Mouse (Mus musculus): ENCODE results near the gene Pisd. TPM values are rescaled to one million over a fixed set of nuclear protein-coding genes. Genes with fewer than 3 reads are reported as not detected.
A peak's percentile ranks its signal among the peaks of the same experiment; 100 is the strongest.

Pisd gene
- polyA plus RNA-seq, 1 experiment from 2014 or later, result 83.2 TPM

DNA sequence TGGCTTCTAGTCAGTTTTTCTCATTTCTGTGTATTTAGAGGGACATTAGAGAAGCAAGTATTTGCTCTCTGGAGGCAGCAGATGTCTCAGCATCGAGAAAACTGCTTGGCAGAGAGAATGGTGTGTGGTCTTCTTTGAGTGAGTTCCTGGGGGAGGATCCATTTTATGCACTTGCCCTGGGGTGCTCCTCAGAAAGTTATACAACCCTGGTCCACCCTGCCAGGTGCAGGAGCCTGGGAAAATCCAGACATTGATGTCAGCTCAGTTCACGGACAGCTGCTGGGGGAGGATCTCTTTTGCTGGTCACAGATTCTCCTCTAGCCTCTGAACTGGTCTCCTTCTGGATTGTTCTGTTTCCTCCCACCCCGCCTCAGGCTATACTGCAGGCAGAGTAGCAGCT is 64.1 kb downstream of the Pisd start:
- WGBS, result 79% methylated on average over 3 of the region's 3 CpGs
- ATAC-seq (ENCODE audit: low FRiP score), result no peak

GRCm38 (mm10) chr5:32720416-32720815 is 65.0 kb downstream of the Pisd start:
- Histone ChIP-seq H3K9ac (no peak overlapping the region), H3K36me3 (no peaks in the 10 kb centered on the region), H3K4me1 (no peaks in the 10 kb centered on the region), H3K27me3 (no peaks in the 10 kb centered on the region), H3K27ac (no peak overlapping the region), H3K4me3 (no peak overlapping the region), H3K9me3 (replicated peaks) (0 out of 2 replicates have a peak, but pooled peaks cover 2% of the 10 kb centered on the region), H3K4me2 (replicated peaks) (no peak overlapping the region)
- WGBS, result 79% methylated on average over 9 of the region's 9 CpGs
- no peak for ATAC-seq (ENCODE audit: low FRiP score)

More for the DNA sequence above, 64.1 kb downstream of the Pisd start:
- H3K4me2 ChIP-seq (replicated peaks), result no peak overlapping the region
- no peaks in the 10 kb centered on the region for H3K4me1 ChIP-seq
- H3K27me3 ChIP-seq, result no peaks in the 10 kb centered on the region
- no peaks in the 10 kb centered on the region for H3K36me3 ChIP-seq
- no peak overlapping the region for H3K4me3 ChIP-seq
- H3K9ac ChIP-seq, result no peak overlapping the region
- H3K27ac ChIP-seq, result no peak overlapping the region
- H3K9me3 ChIP-seq (replicated peaks), result 0 out of 2 replicates have a peak, but pooled peaks cover 3% of the 10 kb centered on the region

DNA sequence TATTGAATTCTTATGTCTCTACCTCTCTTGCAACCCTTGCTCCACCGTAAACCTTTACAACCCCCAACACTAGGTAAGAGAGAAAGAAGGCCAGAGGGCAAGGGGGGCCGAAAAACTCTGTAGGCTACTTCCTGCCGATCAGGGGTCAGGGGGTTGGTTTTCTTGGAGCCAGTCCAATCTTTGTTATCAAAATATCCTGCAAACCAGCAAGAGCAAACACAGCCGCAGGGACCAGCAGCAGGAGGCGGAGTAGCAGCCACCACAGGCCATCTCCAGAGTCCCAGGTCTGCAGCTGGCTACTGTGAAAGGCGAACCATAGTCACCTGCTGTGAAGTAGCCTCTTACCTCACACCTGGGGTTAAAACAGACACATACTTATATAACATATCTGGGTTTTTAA is 66.5 kb downstream of the Pisd start:
- WGBS, result 53% methylated on average over 6 of the region's 6 CpGs
- Histone ChIP-seq H3K4me3 (no peak overlapping the region), H3K27ac (no peak overlapping the region), H3K4me2 (replicated peaks) (no peak overlapping the region), H3K9ac (no peak overlapping the region), H3K27me3 (no peaks in the 10 kb centered on the region), H3K36me3 (no peaks in the 10 kb centered on the region), H3K4me1 (no peaks in the 10 kb centered on the region), H3K9me3 (replicated peaks) (no peaks in the 10 kb centered on the region)
- ATAC-seq (ENCODE audit: low FRiP score), result no peak

DNA sequence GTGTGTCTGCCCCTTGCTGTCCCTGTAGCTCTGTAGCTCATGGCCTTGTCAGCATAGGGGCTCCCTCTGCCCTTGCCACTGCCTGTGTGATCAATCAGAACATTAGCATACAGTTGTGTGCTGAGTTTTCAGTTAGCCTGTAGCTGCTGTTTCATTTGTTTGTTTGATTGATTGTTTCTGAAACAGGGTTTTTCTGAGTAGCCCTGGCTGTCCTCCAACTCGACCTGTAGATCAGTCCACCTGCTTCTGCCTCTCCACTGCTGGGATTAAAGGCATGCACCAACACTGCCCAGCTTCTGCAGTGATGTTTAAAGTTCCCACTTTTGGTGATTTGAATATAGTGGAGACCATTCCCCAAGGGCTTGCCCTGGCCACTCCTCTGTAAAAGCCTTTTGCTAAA is 67.7 kb downstream of the Pisd start:
- H3K27me3 ChIP-seq, result no peaks in the 10 kb centered on the region
- WGBS, result 40% methylated on average over 1 of the region's 1 CpGs
- H3K9me3 ChIP-seq (replicated peaks), result no peaks in the 10 kb centered on the region
- H3K27ac ChIP-seq, result no peak overlapping the region
- no peak for ATAC-seq (ENCODE audit: low FRiP score)
- no peak overlapping the region for H3K9ac ChIP-seq
- H3K4me3 ChIP-seq, result no peak overlapping the region
- peaks cover 6% of the 10 kb centered on the region for H3K4me1 ChIP-seq
- H3K36me3 ChIP-seq, result no peaks in the 10 kb centered on the region
- H3K4me2 ChIP-seq (replicated peaks), result no peak overlapping the region

DNA sequence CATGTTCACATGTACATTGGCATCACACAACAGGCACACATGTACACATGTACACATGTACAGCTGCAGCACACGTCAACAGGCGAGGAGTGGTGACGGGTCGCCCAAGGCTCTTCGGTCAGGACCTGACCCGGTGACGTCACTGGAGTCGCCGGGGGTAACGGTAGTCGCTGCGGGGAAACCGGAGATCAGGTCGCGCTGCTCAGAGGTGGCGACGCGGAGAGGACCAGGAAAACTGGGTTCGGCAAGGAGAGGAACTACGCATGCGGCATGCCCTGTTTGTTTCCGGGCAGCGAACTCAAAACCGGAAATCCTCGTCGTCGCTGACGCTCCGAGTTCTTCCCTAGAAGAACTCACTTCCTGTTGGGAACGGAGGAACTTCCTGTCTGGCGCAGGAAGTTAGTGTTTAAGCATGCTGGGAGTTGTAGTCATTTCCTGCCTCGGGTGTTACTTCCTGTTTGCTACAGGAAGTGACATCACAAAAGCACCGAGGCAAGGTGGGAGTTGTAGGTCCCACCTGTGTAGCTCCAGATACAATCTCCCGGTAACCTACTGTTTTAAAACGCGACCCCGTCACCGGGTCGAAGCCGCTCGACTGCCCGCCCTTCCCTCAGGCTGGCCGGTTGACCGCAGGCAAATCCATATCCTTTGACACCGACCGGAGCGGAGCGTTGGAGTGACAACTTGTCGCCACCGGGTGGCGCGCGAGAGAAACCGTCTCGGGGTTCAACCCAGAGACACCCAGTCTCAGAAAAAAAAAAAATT is 71.6 kb downstream of the Pisd start:
- no peaks in the 10 kb centered on the region for H3K27me3 ChIP-seq

GRCm38 (mm10) chr5:32713042-32713702 is 72.3 kb downstream of the Pisd start:
- Histone ChIP-seq H3K9ac (peak overlapping the region; percentile 67), H3K9me3 (replicated peaks) (no peaks in the 10 kb centered on the region), H3K4me3 (peak overlapping the region; percentile 68), H3K4me1 (peaks cover 8% of the 10 kb centered on the region), H3K27ac (peak overlapping the region; percentile 84), H3K36me3 (no peaks in the 10 kb centered on the region), H3K4me2 (replicated peaks) (peak overlapping the region; percentile 64), H3K27me3 (no peaks in the 10 kb centered on the region)
- no peak; the same call in 1 of the 2 replicates for ATAC-seq (ENCODE audit: low FRiP score)
- 20% methylated on average over 2 of the region's 2 CpGs for WGBS

More for the DNA sequence above, 71.6 kb downstream of the Pisd start:
- WGBS, result under 1% methylated on average over 55 of the region's 55 CpGs
- Histone ChIP-seq H3K27ac (peak overlapping the region; percentile 84), H3K4me2 (replicated peaks) (peak overlapping the region; percentile 64), H3K4me3 (peak overlapping the region; percentile 68), H3K36me3 (no peaks in the 10 kb centered on the region), H3K9ac (peak overlapping the region; percentile 67), H3K4me1 (peaks cover 8% of the 10 kb centered on the region), H3K9me3 (replicated peaks) (no peaks in the 10 kb centered on the region)
- peak; percentile 99 for ATAC-seq (ENCODE audit: low FRiP score)

DNA sequence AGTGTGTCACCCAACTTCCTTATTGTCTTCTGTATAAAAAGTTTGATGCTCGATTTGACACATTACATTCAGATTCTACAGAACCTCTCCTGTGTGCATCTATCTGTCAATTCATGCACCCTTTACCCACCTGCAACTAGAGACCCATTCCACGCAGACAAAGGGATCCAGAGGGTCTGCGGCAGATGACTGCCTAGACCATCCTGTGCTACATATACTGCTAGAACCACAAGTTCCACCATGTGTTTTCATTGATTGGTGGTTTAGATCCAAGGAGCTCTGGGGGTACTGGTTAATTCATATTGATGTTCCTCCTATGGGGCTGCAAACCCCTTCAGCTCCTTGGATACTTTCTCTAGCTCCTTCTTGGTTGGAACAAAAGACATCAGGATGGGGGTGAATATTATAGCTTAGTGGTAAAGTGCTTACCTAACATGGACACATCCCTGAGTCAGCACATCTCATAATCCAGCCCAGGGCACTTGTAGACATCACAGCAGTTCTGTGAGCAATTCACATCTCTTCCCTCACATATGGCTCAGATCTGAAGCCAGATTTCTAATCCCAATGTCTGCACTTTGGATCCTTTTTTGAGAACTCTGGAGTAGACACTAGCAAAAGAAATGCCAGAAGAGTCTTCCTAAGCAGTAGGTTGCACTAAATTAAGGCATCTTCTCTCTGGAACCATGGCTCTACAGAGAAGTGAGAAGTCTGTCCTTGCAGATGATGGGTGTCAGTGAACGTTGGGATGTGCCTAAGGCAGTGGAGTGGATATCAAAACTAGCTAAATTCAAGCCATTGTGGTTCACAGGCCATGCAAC is 73.0 kb downstream of the Pisd start:
- WGBS, result 74% methylated on average over 4 of the region's 4 CpGs
- H3K9me3 ChIP-seq (replicated peaks), result no peaks in the 10 kb centered on the region
- no peak for ATAC-seq (ENCODE audit: low FRiP score)
- H3K4me1 ChIP-seq, result peaks cover 8% of the 10 kb centered on the region
- 0 out of 2 replicates have a peak overlapping the region, but pooled peaks have one; percentile 64 for H3K4me2 ChIP-seq (replicated peaks)
- no peaks in the 10 kb centered on the region for H3K27me3 ChIP-seq
- no peak overlapping the region for H3K9ac ChIP-seq
- no peak overlapping the region for H3K27ac ChIP-seq
- no peaks in the 10 kb centered on the region for H3K36me3 ChIP-seq
- H3K4me3 ChIP-seq, result no peak overlapping the region

GRCm38 (mm10) chr5:32711485-32711884 is 74.0 kb downstream of the Pisd start:
- Histone ChIP-seq H3K27ac (no peak overlapping the region), H3K9ac (no peak overlapping the region), H3K4me2 (replicated peaks) (no peak overlapping the region), H3K4me3 (no peak overlapping the region), H3K9me3 (replicated peaks) (no peaks in the 10 kb centered on the region), H3K4me1 (peaks cover 8% of the 10 kb centered on the region), H3K36me3 (no peaks in the 10 kb centered on the region), H3K27me3 (no peaks in the 10 kb centered on the region)
- 82% methylated on average over 5 of the region's 5 CpGs for WGBS
- ATAC-seq (ENCODE audit: low FRiP score), result no peak

DNA sequence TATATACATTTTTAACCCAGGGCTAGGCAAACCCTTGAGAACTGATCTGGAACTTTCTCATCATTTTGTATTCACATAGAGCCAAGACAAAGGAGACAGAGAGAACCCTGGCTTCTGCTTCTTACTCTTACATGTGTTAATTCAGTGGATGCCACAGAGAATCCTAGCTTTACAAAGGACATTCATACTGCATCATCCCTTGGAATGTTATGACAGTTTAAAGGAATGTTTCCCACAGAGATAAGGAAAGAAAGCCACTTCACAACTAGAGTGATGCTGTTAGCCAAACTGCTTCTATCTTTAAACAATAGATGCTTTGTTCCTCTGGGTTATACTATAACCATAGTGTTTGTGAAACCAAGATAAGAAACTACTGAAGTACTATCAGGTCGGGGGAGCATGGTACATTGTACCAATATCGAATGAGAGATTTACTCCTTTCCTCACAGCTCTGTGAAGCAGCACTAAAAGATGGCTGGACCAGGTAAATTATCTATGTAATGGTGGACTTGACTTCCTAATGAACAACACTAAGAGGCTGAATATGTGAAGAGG is 79.1 kb downstream of the Pisd start:
- no peak overlapping the region for H3K9ac ChIP-seq
- H3K27ac ChIP-seq, result no peak overlapping the region
- H3K4me1 ChIP-seq, result no peaks in the 10 kb centered on the region
- no peaks in the 10 kb centered on the region for H3K36me3 ChIP-seq
- H3K9me3 ChIP-seq (replicated peaks), result no peaks in the 10 kb centered on the region
- H3K4me3 ChIP-seq, result no peak overlapping the region
- H3K4me2 ChIP-seq (replicated peaks), result no peak overlapping the region
- no peak for ATAC-seq (ENCODE audit: low FRiP score)
- WGBS, result 82% methylated on average over 2 of the region's 2 CpGs
- no peaks in the 10 kb centered on the region for H3K27me3 ChIP-seq

GRCm38 (mm10) chr5:32697208-32697867 is 88.1 kb downstream of the Pisd start:
- WGBS, result 75% methylated on average over 5 of the region's 5 CpGs

DNA sequence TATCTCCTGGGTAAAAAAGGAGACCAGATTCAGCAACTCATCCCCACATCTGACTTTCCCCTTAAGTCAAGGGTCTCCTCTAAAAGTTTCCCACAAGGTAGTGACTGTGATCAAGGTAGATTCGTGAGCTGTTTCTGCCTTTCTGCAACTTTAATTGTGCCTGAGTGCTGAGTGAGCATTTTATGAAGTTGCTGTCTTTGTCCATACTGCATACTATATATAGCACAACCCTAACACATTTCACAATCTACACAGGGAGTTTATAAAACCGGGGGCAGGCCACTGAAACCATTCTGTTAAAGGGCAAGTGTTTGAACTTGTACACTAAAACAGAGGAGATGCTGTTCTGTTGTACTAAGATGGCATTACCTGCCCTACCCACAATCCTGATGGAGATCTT is 92.0 kb downstream of the Pisd start:
- ATAC-seq (ENCODE audit: low FRiP score), result no peak
- no peaks in the 10 kb centered on the region for H3K4me1 ChIP-seq
- no peak overlapping the region for H3K9ac ChIP-seq
- no peak overlapping the region for H3K4me2 ChIP-seq (replicated peaks)
- 61% methylated on average over 2 of the region's 2 CpGs for WGBS
- no peaks in the 10 kb centered on the region for H3K36me3 ChIP-seq
- H3K27me3 ChIP-seq, result no peaks in the 10 kb centered on the region
- H3K27ac ChIP-seq, result no peak overlapping the region
- H3K9me3 ChIP-seq (replicated peaks), result no peaks in the 10 kb centered on the region
- no peak overlapping the region for H3K4me3 ChIP-seq

More at GRCm38 (mm10) chr5:32697208-32697867, 88.1 kb downstream of the Pisd start:
- no peak overlapping the region for H3K9ac ChIP-seq
- H3K4me1 ChIP-seq, result no peaks in the 10 kb centered on the region
- H3K36me3 ChIP-seq, result no peaks in the 10 kb centered on the region
- no peaks in the 10 kb centered on the region for H3K27me3 ChIP-seq
- H3K27ac ChIP-seq, result no peak overlapping the region
- H3K4me2 ChIP-seq (replicated peaks), result no peak overlapping the region
- H3K9me3 ChIP-seq (replicated peaks), result no peaks in the 10 kb centered on the region
- H3K4me3 ChIP-seq, result no peak overlapping the region
- no peak for ATAC-seq (ENCODE audit: low FRiP score)

Data from hindbrain, embryonic 12.5 days (tissue).